Mouse (Mus musculus) lung, postnatal 0 days (tissue): Measurements from ENCODE around the gene Gse1. TPM values are rescaled to one million over a fixed set of nuclear protein-coding genes. Genes with fewer than 3 reads are reported as not detected.
A peak's percentile ranks its signal among the peaks of the same experiment; 100 is the strongest.

ENCODE experiments used
- ATAC-seq: fragments of 200-750 bp; cut with Nextera tagmentation; 2 replicates; pipeline ENCODE4 v1.8.0; 2017; ENCODE audit warnings: moderate library complexity
- DNase-seq: peaks from one replicate; pipeline ENCODE4 v3.0.0-alpha.2; 2016; ENCODE audit warnings: low spot score
- H3K27ac ChIP-seq: fragments of 300-500 bp; sonication (generic); 2 replicates; pipeline ENCODE4 v1.5.1; 2014; ENCODE audit warnings: antibody characterized with exemption, mild to moderate bottlenecking, low read length, mixed read lengths
- H3K27me3 ChIP-seq: fragments of 300-500 bp; sonication (generic); replicated peaks from 2 replicates; pipeline ENCODE4 v1.6.1; 2014; ENCODE audit warnings: low read length, mixed read lengths; ENCODE audit not compliant: insufficient read depth
- H3K36me3 ChIP-seq: fragments of 300-500 bp; sonication (generic); 2 replicates; pipeline ENCODE4 v1.6.1; 2014; ENCODE audit warnings: low read length, mixed read lengths; ENCODE audit not compliant: insufficient read depth
- H3K4me1 ChIP-seq: fragments of 300-500 bp; sonication (generic); 2 replicates; pipeline ENCODE4 v1.6.1; 2014; ENCODE audit warnings: antibody characterized with exemption, low read depth, low read length, mixed read lengths; ENCODE audit not compliant: insufficient read depth
- H3K4me2 ChIP-seq: fragments of 300-500 bp; sonication (generic); replicated peaks from 2 replicates; pipeline ENCODE4 v1.6.1; 2014; ENCODE audit warnings: low read depth, mild to moderate bottlenecking, low read length, moderate library complexity, mixed read lengths
- H3K4me3 ChIP-seq: fragments of 300-500 bp; sonication (generic); 2 replicates; pipeline ENCODE4 v1.5.1; 2014; ENCODE audit warnings: low read depth, low read length
- H3K9ac ChIP-seq: fragments of 300-500 bp; sonication (generic); replicated peaks from 2 replicates; pipeline ENCODE4 v1.6.1; 2014; ENCODE audit warnings: low read depth, mild to moderate bottlenecking
- H3K9me3 ChIP-seq: fragments of 300-500 bp; sonication (generic); 2 replicates; pipeline ENCODE4 v1.6.1; 2016; ENCODE audit warnings: low read length, mixed read lengths
- CTCF ChIP-seq: IDR thresholded peaks from 2 replicates; pipeline ENCODE4 v1.5.1; 2016; ENCODE audit warnings: antibody characterized with exemption, mild to moderate bottlenecking
- EP300 ChIP-seq: IDR thresholded peaks from 2 replicates; pipeline ENCODE4 v1.6.1; 2016; ENCODE audit warnings: antibody characterized with exemption, mild to moderate bottlenecking, control low read depth
- WGBS: fragments of 180-500 bp; shearing (Covaris S2); extraction: QIAGEN DNeasy Blood & Tissue Kit; methylation state at CpG from one replicate; pipeline ENCODE4 v1.1.7; 2014; 5-methylcytosine and 5-hydroxymethylcytosine counted together
- polyA plus RNA-seq: library from polyadenylated mRNA; unstranded; fragments of >200 nt; fragmentation: Nextera tagmentation; extraction: Ambion mirVana; gene quantifications from 2 replicates; pipeline ENCODE4 v1.2.1, GENCODE M21; 2015

The Gse1 gene
- polyA plus RNA-seq, 1 experiment from 2014 or later, result 9.9 TPM

DNA sequence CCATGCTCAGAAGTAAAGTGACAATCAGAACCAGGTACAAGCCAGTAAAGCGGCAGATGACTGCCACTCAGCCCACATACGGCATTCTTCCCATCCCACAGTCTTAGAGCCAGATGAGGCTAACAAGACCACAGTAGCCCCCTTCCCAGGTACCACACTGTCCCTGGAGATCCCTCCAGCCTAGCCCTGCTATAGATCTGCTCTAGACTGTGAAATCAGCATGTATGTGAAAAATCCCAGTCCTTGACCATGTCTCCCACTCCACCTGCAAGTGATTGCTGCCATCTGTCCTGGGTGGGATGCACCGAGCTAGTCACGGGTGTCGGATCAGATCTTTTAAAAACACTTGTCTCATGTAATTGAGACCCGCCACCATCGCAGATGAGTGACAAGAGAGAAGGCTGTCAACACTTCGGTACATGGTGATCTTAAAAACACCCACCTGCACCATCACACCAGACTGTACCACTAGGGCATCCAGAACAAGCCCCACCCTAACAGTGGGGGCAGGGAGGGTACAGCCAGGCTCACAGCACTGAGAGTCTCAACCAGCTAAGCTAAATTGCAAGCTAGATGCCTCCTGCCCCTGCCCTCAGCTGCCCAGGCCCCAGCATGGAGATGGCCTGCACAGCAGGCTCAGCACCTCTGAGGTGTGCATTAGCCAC, 352.2 kb downstream of the Gse1 start:
- no peak for TF ChIP-seq EP300
- no peak for TF ChIP-seq CTCF
- WGBS, result 88% methylated on average over 8 of the region's 8 CpGs
- no peaks in the 10 kb centered on the region for H3K27me3 ChIP-seq
- no peaks in the 10 kb centered on the region for H3K9me3 ChIP-seq
- no peak overlapping the region for H3K4me2 ChIP-seq
- DNase-seq, result no peak
- no peaks in the 10 kb centered on the region for H3K4me1 ChIP-seq
- H3K27ac ChIP-seq, result no peak overlapping the region
- H3K9ac ChIP-seq, result no peak overlapping the region
- no peak overlapping the region for H3K4me3 ChIP-seq
- ATAC-seq, result no peak
- peaks cover 39% of the 10 kb centered on the region for H3K36me3 ChIP-seq

DNA sequence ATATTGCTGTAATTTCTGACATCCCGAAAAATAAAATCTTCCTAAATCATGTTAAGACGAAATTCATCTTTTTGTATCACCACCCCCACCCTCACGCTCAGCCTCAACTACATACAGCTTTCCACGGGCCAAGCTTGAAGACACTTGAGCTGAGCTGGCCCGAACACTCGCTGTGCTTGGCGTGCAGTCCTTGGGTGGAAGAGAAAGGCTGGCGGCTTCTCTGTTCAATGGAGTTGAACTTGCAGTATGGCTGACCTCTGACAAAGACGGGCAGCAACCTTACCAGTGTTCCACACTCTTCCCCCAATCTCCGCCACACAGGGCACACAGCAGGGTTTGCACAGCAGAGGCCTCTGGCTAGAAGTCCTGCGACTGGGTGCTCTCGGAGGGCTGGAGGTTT, 353.1 kb downstream of the Gse1 start:
- Histone ChIP-seq H3K9ac (no peak overlapping the region), H3K27ac (no peak overlapping the region), H3K4me3 (no peak overlapping the region), H3K36me3 (peaks cover 30% of the 10 kb centered on the region), H3K9me3 (no peaks in the 10 kb centered on the region), H3K4me2 (no peak overlapping the region), H3K4me1 (no peaks in the 10 kb centered on the region), H3K27me3 (no peaks in the 10 kb centered on the region)
- DNase-seq (no peak), ATAC-seq (no peak)
- 82% methylated on average over 12 of the region's 12 CpGs for WGBS
- no peak for TF ChIP-seq EP300
- no peak for TF ChIP-seq CTCF

DNA sequence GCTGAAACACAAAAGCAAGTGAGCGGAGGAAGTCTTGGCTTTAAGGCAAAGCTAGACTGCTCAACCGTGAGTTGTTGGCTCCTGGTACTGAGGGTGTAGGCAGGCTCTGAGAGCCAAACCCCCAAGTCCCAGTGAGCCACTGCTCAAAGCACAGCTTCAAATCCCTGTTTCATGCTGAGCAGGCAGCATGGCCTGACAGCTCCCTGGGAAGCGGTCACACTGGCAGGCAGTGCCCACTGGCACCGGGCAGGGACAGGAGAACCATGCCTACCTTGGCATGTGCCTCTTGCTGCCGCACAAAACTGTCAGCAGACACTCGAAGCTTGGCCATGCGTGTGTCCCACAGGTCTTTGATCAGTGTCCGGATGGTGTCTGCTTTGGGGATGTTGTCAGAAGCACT, 353.6 kb downstream of the Gse1 start:
- H3K9ac ChIP-seq, result no peak overlapping the region
- H3K27ac ChIP-seq, result no peak overlapping the region
- H3K27me3 ChIP-seq, result no peaks in the 10 kb centered on the region
- peaks cover 26% of the 10 kb centered on the region for H3K36me3 ChIP-seq
- no peak for ATAC-seq
- TF ChIP-seq EP300, result no peak
- TF ChIP-seq CTCF, result no peak
- WGBS, result 86% methylated on average over 8 of the region's 8 CpGs
- DNase-seq, result no peak
- H3K4me3 ChIP-seq, result no peak overlapping the region
- no peaks in the 10 kb centered on the region for H3K9me3 ChIP-seq
- H3K4me1 ChIP-seq, result no peaks in the 10 kb centered on the region
- no peak overlapping the region for H3K4me2 ChIP-seq

DNA sequence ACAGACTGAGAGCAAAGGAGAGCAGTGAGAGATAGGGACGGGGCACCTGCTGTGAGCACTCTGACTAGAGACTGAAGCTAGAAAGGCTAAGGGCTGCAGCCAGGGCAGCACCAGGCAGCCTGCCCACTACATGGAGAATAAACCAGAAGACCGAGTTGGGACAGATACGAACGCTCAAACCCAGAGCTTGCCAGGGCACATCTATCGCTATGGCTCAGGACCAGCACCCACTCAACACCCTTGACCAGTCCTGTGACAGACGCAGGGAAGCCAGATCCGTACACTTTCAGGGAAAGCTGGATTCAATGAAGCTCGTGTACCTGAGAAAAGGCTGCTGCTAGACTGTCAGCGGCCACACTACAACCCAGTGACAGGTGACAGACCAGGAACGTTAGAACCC, 357.3 kb downstream of the Gse1 start:
- H3K27me3 ChIP-seq, result no peaks in the 10 kb centered on the region
- no peak overlapping the region for H3K4me3 ChIP-seq
- 0 out of 2 replicates have a peak, but pooled peaks cover 3% of the 10 kb centered on the region for H3K36me3 ChIP-seq
- H3K4me2 ChIP-seq, result no peak overlapping the region
- TF ChIP-seq CTCF, result no peak
- TF ChIP-seq EP300, result no peak
- H3K9me3 ChIP-seq, result no peaks in the 10 kb centered on the region
- H3K4me1 ChIP-seq, result 0 out of 2 replicates have a peak, but pooled peaks cover 3% of the 10 kb centered on the region
- DNase-seq, result no peak
- H3K27ac ChIP-seq, result no peak overlapping the region
- WGBS, result 89% methylated on average over 10 of the region's 10 CpGs
- H3K9ac ChIP-seq, result no peak overlapping the region
- ATAC-seq, result no peak

DNA sequence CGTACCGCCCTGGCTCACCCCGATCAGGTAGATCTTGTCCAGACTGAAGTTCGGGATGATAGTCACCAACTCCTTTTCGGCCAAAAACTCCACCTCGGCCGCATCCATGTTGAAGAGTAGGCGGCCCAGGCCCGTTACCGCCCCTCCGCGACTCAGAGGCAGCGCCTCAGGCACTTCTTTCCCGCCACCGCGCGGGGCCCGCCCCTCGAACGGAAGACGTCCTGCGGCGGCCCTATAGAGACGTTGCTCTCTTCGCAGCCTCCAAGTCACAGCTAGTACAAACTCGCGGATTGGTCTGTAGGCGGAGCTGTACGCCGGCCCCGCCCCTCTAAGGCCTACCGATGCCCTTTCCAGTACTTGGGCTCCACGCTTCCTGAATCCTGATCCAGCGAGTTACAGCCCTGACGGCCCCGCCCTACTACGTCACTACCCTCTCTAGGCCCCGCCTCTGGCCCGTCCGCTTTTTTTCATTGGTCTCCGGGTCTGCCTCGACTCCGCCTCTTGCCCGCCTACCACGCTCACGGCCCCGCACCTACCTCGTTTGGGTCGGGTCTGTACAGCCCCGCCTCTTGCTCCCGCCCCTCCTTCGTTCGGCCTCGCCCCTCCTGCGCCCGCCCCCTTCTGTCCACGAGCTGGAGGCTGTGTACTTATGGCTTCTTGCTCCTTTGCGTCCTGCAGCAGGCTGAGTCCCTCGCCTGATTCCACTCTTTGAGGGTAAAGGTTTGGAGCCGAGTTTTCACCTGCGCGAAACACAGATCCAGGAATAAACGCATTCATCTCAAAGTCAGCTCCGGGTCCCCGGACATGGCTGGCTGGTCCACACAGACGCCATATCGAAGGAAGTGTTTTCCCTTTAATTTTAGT, 360.9 kb downstream of the Gse1 start, which contains the start of gene Gins2:
Gene Gins2, minus strand, starts transcription at position 397 of the 864 bp plus-strand sequence.
- peak within 1 kb of the TSS; percentile 41; the same call in 1 of the 2 replicates for H3K9ac ChIP-seq
- WGBS, result 2% methylated on average over 65 of the region's 67 CpGs
- peak within 1 kb of the TSS; percentile 47 for H3K4me3 ChIP-seq
- 0 out of 2 replicates have a peak, but pooled peaks cover 3% of the 10 kb centered on the region for H3K4me1 ChIP-seq
- TF ChIP-seq EP300, result no peak
- peak; percentile 21 for TF ChIP-seq CTCF
- no peaks in the 10 kb centered on the region for H3K9me3 ChIP-seq
- peak within 1 kb of the TSS; percentile 95 for H3K4me2 ChIP-seq
- H3K27ac ChIP-seq, result peak within 1 kb of the TSS; percentile 38; the same call in 1 of the 2 replicates
- DNase-seq (peak; percentile 100), ATAC-seq (peak; percentile 98)
- H3K36me3 ChIP-seq, result no peaks in the 10 kb centered on the region
- no peaks in the 10 kb centered on the region for H3K27me3 ChIP-seq

DNA sequence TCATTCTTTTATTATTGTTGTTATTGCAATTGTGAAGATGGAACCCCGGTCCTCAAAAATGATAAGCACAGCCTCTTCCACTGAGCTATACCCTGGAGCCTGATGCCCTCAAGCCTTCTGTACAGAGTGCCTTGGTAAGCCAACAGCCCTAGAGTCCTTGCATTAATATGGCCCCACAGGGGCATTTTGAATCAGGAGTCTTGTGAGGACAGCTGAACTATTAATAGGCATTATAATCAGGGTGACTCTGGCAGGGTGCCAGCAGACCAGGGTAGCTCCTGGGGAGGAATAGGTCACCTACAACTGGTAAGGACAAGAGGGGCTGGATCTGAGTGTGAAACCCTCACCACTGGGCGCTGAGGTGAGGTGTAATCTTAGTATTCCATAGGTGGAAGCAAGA, 361.7 kb downstream of the Gse1 start:
- H3K4me2 ChIP-seq, result peak overlapping the region; percentile 61
- DNase-seq, result peak; percentile 24
- no peaks in the 10 kb centered on the region for H3K9me3 ChIP-seq
- peak overlapping the region; percentile 41 for H3K4me3 ChIP-seq
- H3K36me3 ChIP-seq, result no peaks in the 10 kb centered on the region
- TF ChIP-seq EP300, result no peak
- WGBS, result 45% methylated on average over 2 of the region's 2 CpGs
- ATAC-seq, result no peak
- 0 out of 2 replicates have a peak, but pooled peaks cover 3% of the 10 kb centered on the region for H3K4me1 ChIP-seq
- 0 out of 2 replicates have a peak overlapping the region, but pooled peaks have one; percentile 38 for H3K27ac ChIP-seq
- no peaks in the 10 kb centered on the region for H3K27me3 ChIP-seq
- no peak overlapping the region for H3K9ac ChIP-seq
